Mouse (Mus musculus): ENCODE results near the gene Tmem252.

- no peak for TF ChIP-seq GATA1 (IDR thresholded peaks at IDR 0.05; ENCODE audit: low read length)
- no peak for TF ChIP-seq TAL1 (IDR thresholded peaks at IDR 0.05; ENCODE audit: low read length)
Measured at GRCm38 (mm10) chr19:24628049-24628448, 45.8 kb upstream of the Tmem252 start.

All from erythroblast, embryonic 14.5 days (primary cell).